ENCODE assay signal across 22 mouse cellular contexts in the genomic region with DNA sequence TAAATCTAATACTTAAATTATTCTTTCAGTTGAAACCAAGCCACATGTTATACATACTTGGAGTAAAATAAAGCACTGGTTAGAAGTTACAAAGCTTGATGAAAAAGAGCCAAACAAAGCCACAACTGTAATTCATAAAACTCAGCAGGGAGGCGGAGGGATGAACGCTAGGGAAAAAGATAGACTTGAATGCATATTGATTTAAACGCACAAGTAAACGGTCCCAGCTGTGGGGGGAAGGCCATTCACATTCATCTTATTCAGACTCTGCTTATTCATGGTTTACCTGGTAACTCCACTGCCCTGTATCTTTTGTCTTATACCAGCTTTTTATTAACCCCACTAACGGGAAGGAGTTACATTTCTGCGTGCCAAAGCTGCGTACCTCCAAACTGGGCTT.
DNase-seq lines count a peak whose midpoint lies in the region; ATAC-seq and TF ChIP-seq lines count a peak whose summit lies in the region.
"Had no signal": no experiment of that assay in that cellular context is flagged by ENCODE, and none has a peak within 500 bp of the region (broad histone marks: within the 10 kb centered on the region; RNA-seq: fewer than 3 reads in every experiment).

No protein-coding gene starts in this region.

- no peak for TF ChIP-seq CTCF in brain, embryonic 14.5 days (IDR thresholded peaks at IDR 0.05; ENCODE audit: borderline replicate concordance, extremely low read depth, insufficient read depth, insufficient read length)

- no peaks in the 10 kb centered on the region for H3K9me3 ChIP-seq in limb, embryonic 12.5 days
- H3K9me3 ChIP-seq in limb, embryonic 10.5 days (replicated peaks), result no peaks in the 10 kb centered on the region
- H3K9me3 ChIP-seq: embryonic facial prominence, embryonic 12.5 days; forebrain, embryonic 12.5 days; heart, embryonic 13.5 days; hindbrain, embryonic 12.5 days had no signal

- 0 out of 2 replicates have a peak, but pooled peaks cover 4% of the 10 kb centered on the region for H3K4me1 ChIP-seq in limb, embryonic 12.5 days (replicated peaks)
- H3K4me1 ChIP-seq in limb, embryonic 10.5 days, result no peaks in the 10 kb centered on the region
- H3K4me1 ChIP-seq: heart, embryonic 13.5 days had no signal

- no peaks in the 10 kb centered on the region for H3K27me3 ChIP-seq in limb, embryonic 12.5 days
- no peaks in the 10 kb centered on the region for H3K27me3 ChIP-seq in limb, embryonic 10.5 days (ENCODE audit: low read depth, poor library complexity, severe bottlenecking)
- H3K27me3 ChIP-seq: embryonic facial prominence, embryonic 12.5 days; heart, embryonic 13.5 days; hindbrain, embryonic 12.5 days had no signal

- DNase-seq in limb, embryonic 10.5 days (ENCODE audit: low spot score), result no peak
- peak; percentile 25 for DNase-seq in brain, embryonic 14.5 days (ENCODE audit: low read depth)
- DNase-seq in embryo, embryonic 11.5 days (ENCODE audit: low read depth, low spot score), result peak; percentile 16
- DNase-seq in forelimb bud, embryonic 11.5 days (ENCODE audit: low read depth, low spot score), result peak; percentile 26
- DNase-seq in ovary, postnatal 14 days (ENCODE audit: low spot score), result no peak
- no peak for DNase-seq in urinary bladder, adult 18-20 months (ENCODE audit: low spot score in 2 of 2)
- DNase-seq in frontal cortex, adult 2 months (ENCODE audit: extremely low spot score in 1 of 2, low spot score in 1 of 2), result no peak
- DNase-seq: adrenal gland, adult 2 months; adrenal gland, postnatal 25 days; cerebellum, adult 11 months; cerebellum, adult 9-11 months; cerebellum, postnatal 36 days; gastrocnemius, postnatal 36 days; heart, adult 11 months; heart, postnatal 36 days had no signal

- H3K9ac ChIP-seq in limb, embryonic 12.5 days (replicated peaks), result no peak overlapping the region
- H3K9ac ChIP-seq: embryonic facial prominence, embryonic 12.5 days; forebrain, embryonic 12.5 days; heart, embryonic 13.5 days; hindbrain, embryonic 12.5 days had no signal

- 52% methylated on average over 7 of the region's 7 CpGs for WGBS in limb, embryonic 12.5 days
- WGBS in limb, embryonic 10.5 days, result 70% methylated on average over 7 of the region's 7 CpGs

- TF ChIP-seq POLR2A in brain, embryonic 14.5 days (IDR thresholded peaks at IDR 0.05; ENCODE audit: borderline replicate concordance, extremely low read depth, insufficient read depth, insufficient read length, poor library complexity, severe bottlenecking), result no peak

- H3K27ac ChIP-seq in limb, embryonic 12.5 days, result no peak overlapping the region
- no peak overlapping the region for H3K27ac ChIP-seq in limb, embryonic 10.5 days
- H3K27ac ChIP-seq: embryonic facial prominence, embryonic 12.5 days; forebrain, embryonic 12.5 days; heart, embryonic 13.5 days; hindbrain, embryonic 12.5 days; hindbrain, postnatal 0 days had no signal

- H3K4me3 ChIP-seq in limb, embryonic 12.5 days (replicated peaks), result no peak overlapping the region
- H3K4me3 ChIP-seq in limb, embryonic 10.5 days, result no peak overlapping the region
- H3K4me3 ChIP-seq: embryonic facial prominence, embryonic 12.5 days; forebrain, embryonic 12.5 days; heart, embryonic 13.5 days; hindbrain, embryonic 12.5 days had no signal

- H3K36me3 ChIP-seq in limb, embryonic 12.5 days, result no peaks in the 10 kb centered on the region
- no peaks in the 10 kb centered on the region for H3K36me3 ChIP-seq in limb, embryonic 10.5 days
- H3K36me3 ChIP-seq: embryonic facial prominence, embryonic 12.5 days; forebrain, embryonic 12.5 days; heart, embryonic 13.5 days; hindbrain, embryonic 12.5 days had no signal

- 0 out of 2 replicates have a peak, but pooled peaks have one; percentile 26 for ATAC-seq in limb, embryonic 12.5 days (ENCODE audit: insufficient number of reproducible peaks, insufficient read depth, low FRiP score, low TSS enrichment, low read depth)
- ATAC-seq: forebrain, embryonic 16.5 days; hindbrain, postnatal 0 days had no signal

- H3K4me2 ChIP-seq in limb, embryonic 12.5 days, result no peak overlapping the region
- H3K4me2 ChIP-seq: embryonic facial prominence, embryonic 12.5 days; forebrain, embryonic 12.5 days; heart, embryonic 13.5 days; hindbrain, embryonic 12.5 days had no signal

Comparison
In these comparisons a context has a peak if more than half of its experiments do, and no peak if none do; other contexts are left out.
1. DNase-seq: peak in brain, embryonic 14.5 days (single experiment), embryo, embryonic 11.5 days (single experiment) and forelimb bud, embryonic 11.5 days (single experiment); none in limb, embryonic 10.5 days (single experiment), ovary, postnatal 14 days (single experiment), urinary bladder, adult 18-20 months (0 of 2) and frontal cortex, adult 2 months (0 of 2).